Mouse (Mus musculus): ENCODE results near the gene Cyba. TPM values are rescaled to one million over a fixed set of nuclear protein-coding genes. Genes with fewer than 3 reads are reported as not detected.

Cyba gene
- total RNA-seq, 2 experiments from 2014 or later, result 43.8 to 47.4 TPM

DNA sequence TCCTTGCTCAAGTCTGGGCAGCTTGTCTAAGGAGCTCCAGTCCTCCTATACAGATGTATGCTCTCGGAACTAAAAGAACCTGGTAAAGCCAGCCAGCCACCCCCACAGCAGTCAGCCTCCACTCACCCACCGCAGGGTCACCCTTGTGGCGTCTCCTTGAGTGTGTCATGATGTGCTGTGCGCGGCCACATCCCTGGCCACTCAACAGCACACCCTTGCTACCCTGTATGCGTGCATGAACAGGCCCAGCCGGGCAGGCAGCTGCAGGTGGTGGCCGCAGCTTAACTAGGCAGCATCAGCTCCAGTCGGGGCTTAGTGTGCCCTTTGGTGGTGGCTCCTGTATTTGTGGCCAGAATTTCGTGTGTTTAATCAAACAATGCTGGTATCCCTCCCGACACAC is 24.4 kb upstream of the Cyba start:
- intact Hi-C loops (cut with DNase I), result no loop called here

GRCm38 (mm10) chr8:122454409-122454808 is 21.7 kb upstream of the Cyba start:
- intact Hi-C loops (cut with DNase I), result no loop called here
- DNase-seq, result no peak

More for the DNA sequence above, 24.4 kb upstream of the Cyba start:
- no peak for DNase-seq

- DNase-seq, result peak; percentile 36 to 47
- intact Hi-C loops (cut with DNase I), result no loop called here
Measured at GRCm38 (mm10) chr8:122452154-122452553, 19.4 kb upstream of the Cyba start.

- intact Hi-C loops (cut with DNase I), result no loop called here
- DNase-seq, result peak; percentile 46 to 60
Measured at GRCm38 (mm10) chr8:122451161-122451703, 18.5 kb upstream of the Cyba start.

GRCm38 (mm10) chr8:122445203-122445602 is 12.5 kb upstream of the Cyba start:
- DNase-seq, result no peak
- intact Hi-C loops (cut with DNase I), result loop anchor here (5.0 kb wide), 1 partner anchor 173 kb away; no protein-coding TSS in a partner anchor

DNA sequence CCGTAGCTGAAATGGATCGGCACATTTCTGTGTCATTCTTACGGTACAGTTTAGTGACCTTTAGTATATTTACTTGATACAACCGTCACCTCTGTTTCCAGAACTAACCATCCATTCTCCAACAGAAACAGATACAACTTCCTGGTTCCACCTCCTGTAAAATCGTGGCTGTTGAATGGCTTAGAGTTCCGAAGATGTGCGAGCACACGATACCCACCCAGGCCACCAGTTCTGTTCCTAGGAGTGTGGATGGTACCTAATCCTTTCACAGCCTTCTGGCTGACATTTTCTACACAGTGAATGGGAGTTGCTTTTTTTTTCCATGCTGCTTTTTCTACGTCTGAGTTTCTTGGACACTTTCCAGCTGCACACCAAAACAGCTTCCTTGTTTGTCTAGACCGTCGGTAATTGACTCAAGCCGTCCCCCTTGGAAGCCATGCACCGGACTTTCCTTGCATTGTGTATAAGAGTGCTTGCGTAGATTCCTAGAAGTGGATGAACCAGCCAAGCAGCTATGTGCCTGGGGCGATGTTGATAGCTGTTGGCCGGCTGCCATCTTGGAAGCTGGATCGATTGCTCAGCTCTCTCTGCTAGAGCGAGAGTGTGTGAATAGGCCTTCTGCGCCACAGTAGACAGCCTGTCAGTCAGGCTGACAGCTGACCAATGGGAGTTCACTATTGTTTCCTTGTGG is 11.5 kb upstream of the Cyba start:
- peak; percentile 88 to 89 for DNase-seq

DNA sequence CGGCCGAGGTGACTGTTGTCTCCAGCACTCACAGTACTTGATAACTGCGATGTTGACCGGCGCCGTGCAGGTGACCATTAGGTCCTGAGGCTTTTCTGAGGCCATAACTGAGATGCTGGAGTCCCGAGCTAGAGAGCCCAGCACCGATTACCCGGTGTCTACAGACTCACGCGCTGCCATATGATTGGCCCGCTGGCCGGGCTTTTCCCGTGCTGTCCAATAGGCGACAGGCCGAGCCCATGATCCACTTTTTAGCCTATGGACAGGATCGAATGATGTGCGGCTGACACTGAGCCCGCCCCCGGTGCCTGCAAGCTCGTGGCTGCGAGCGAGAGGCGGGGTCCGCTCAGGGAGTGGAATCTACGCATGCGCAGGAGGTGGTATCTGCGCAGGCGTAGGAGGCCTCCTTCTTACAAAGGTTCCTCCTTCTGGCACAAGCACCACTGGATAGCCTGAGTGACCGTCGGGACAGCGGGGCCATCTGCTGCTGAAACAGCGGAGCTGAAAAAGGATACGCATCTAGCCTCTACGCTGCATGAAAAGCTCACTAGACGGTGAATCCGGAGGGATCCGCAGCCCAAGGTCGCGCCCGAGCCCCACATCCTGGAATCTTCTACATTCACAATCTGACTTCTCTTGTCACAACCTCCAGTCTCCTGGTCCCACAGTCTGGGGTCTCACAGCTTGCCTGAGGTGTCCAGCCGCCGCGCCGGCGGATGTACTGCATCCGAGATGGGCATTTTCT is 10.7 kb upstream of the Cyba start, which contains the start of gene Mvd:
Gene Mvd, minus strand, starts transcription at position 161 of the 745 bp plus-strand sequence.
- DNase-seq, result peak; percentile 98
- intact Hi-C loops (cut with DNase I), result no loop called here

More for the DNA sequence above, 11.5 kb upstream of the Cyba start:
- intact Hi-C loops (cut with DNase I), result no loop called here

- intact Hi-C loops (cut with DNase I), result no loop called here
- DNase-seq, result no peak
Measured at GRCm38 (mm10) chr8:122442781-122443180, 10.1 kb upstream of the Cyba start.

- no peak for DNase-seq
- intact Hi-C loops (cut with DNase I), result no loop called here
Measured at GRCm38 (mm10) chr8:122442356-122442755, 9.6 kb upstream of the Cyba start.

DNA sequence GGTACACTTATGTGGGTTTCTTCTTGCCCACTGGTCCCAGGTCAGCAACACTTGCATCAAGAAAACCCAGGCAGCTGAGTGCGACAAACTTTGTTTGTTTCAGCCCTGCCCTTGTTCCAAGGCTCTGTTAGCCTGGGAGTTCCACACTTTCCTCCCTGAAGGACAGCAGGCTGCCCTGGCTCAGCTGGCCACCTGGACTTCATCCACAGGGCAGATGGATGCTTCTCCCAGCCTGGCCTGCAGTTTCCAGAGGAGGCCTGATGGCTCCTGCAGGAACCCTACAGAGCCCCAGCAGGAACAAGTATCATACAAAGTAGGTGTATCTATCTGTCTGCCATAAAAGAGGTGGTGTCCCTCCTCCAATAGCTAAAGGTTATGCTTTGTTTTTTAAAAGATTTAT is 8.6 kb upstream of the Cyba start:
- intact Hi-C loops (cut with DNase I), result no loop called here
- no peak for DNase-seq

DNA sequence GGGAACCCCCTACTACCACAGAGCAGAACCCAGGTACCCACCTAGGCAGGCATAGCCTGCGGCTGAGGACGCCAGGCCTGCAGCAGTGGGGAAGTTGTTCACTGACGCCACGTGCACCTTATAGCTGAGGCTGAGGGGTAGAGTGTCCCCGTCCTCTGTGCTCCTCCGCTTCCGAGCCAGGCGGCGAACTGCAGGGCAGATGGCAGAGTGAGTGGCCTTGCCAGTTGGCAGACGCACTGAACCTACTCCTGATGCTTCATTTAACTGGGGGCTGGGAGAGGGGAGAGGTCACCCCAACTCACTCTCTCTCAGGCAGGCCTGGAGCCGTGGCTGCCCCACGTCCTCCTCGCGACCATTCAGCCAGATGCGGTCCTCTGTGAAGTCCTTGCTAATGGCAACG is 6.6 kb upstream of the Cyba start:
- intact Hi-C loops (cut with DNase I), result no loop called here

DNA sequence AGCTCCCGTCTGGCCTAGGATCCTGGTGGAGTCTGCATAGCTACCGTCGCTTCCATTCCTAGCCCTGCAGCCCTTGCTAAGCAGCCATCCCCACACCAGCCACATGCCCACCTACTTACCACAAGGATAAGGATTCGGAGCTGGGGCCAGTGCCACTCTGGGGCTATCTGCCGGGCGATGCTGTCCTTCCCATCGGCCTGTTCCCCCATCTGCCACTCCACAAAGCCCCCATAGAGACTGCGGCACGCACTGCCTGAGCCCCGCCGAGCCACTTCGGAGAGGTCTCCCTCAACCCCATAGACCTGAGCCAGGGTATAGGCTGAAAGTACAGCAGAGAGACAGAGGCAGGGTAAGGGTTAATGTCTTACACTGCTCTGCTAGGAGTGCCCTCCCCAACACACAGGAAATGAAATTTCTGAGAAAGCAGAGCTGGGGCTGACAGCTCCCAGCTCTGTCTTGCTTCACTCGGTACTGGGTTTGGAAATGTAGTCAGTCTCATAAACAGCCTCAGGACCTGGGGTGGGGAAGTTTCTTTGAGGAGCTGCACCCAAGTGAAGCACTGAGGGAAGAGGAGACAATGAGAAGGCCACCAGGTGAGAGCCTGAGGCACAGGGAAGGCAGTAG is 5.1 kb upstream of the Cyba start:
- intact Hi-C loops (cut with DNase I), result no loop called here
- DNase-seq, result no peak

More for the DNA sequence above, 6.6 kb upstream of the Cyba start:
- no peak for DNase-seq

GRCm38 (mm10) chr8:122436586-122437125 is 3.9 kb upstream of the Cyba start:
- intact Hi-C loops (cut with DNase I), result no loop called here
- DNase-seq, result no peak

DNA sequence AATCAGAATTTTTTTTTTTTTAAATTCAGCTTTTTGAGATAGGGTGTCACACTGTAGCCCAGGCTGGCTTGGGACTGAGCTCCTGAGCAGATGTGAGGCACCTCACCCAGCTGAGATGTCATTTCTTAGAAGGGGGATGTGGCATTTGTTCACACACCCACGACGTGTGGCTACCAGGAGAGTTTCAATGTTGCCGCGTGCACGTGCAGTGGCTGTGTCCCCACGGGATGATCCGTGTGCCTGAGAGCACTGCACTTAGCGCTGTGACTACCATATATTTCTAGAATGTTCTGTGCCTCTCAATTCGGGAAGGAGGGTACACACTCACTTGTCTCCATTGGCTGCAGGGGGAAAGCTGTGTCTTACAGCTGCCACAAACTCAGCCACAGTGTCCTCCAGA is 3.4 kb upstream of the Cyba start:
- intact Hi-C loops (cut with DNase I), result no loop called here
- no peak for DNase-seq

DNA sequence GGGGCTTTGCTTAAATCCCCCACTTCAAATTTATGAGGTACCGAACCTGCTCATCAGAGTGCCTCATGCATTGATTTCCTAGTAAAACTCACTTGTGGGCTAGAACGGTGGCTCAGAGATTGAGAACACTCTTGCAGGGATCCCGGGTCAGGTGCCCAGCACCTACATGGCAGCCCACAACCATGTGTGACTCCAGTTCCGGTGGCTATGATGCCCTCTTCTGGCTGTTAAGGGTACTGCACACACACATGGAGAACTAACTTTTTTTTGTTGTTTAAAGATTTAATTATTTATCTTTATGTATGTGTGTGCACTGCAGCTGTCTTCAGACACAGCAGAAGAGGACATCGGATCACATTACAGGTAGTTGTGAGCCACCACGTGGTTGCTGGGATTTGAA is 2.6 kb upstream of the Cyba start:
- no peak for DNase-seq
- intact Hi-C loops (cut with DNase I), result no loop called here

DNA sequence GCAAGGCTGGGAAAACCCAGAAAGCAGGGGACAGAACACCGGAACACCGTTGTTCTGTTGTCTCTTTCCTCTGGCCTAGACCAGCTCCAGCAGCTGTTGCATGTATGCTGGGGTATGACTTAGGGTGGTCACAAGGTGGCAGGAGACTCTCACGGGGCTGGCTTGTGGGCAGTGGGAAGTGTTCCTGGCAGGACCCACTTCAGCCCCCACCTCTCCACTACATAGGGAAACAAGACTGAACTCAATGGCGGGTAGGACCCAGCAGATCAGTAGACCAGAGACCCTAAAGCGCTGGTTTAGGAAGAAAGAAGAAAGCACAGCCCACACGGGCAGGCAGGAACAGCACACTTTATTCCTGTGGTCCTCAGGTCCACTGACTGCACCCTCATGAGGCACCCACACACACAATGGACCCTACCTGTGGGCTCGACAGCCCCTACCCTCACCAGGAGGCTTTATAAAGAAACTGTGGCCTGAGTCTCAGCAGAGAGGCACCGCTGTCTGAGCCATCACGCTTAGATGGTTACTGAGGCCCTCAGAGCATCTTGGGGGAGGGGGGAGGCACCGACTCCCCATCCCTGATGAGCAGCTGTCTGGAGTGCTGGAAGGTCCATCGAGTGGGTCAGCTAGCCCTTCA is 657 bp upstream of the Cyba start:
- intact Hi-C loops (cut with DNase I), result loop anchor here (5.0 kb wide), 1 partner anchor 39 kb away; no protein-coding TSS in a partner anchor
- no peak for DNase-seq

DNA sequence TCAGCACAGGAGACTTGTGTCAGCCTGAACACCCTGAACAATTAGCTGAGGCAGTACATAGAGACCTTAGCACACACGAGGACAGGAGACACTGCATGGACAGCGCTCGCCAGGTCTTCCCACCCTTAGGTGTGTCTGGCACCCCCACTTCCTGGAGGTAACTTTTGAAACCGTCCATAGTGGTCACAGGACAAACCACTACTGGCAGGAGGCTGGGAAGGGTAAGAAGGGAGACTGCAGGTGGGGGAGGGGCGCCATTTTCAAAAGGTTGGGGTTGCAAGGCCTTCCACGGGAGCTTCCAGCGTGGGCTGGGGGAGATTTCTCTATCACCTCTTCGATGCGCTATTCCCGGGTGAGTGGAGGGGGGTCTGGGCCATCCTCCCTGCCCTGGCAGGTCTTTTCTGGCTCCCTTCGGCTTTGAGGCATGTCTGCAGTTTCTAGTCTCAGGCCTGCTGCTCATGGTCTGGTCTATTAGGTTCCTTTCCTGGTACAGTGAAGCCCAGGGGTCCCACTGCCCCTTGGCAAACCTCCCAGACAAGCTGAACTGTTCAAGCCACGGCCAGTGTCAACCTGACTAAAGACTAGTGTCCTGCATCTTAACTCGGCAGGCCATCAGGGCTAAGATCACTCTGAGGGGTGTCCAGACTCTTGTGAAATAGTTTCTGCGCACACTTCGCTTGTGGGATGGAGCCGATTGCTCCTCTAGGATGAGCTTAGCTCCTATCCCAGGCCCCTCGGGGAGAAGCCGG is 862 bp downstream of the Cyba start:
- intact Hi-C loops (cut with DNase I), result loop anchor here (5.0 kb wide), 1 partner anchor 40 kb away; no protein-coding TSS in a partner anchor
- no peak for DNase-seq

- no peak for DNase-seq
- intact Hi-C loops (cut with DNase I), result loop anchor here (5.0 kb wide), 1 partner anchor 42 kb away; no protein-coding TSS in a partner anchor
Measured at GRCm38 (mm10) chr8:122430646-122431045, 2.1 kb downstream of the Cyba start.

GRCm38 (mm10) chr8:122430058-122430636 is 2.6 kb downstream of the Cyba start:
- intact Hi-C loops (cut with DNase I), result loop anchor here (5.0 kb wide), 1 partner anchor 42 kb away; no protein-coding TSS in a partner anchor
- DNase-seq, result no peak

Data from heart, postnatal 14 days (tissue).